Mouse (Mus musculus) spleen, postnatal 0 days (tissue): ENCODE measurements around the gene Odam. TPM values are rescaled to one million over a fixed set of nuclear protein-coding genes. Genes with fewer than 3 reads are reported as not detected.

Source experiments
- polyA plus RNA-seq: library from polyadenylated mRNA; unstranded; fragments of >200 nt; fragmentation: Nextera tagmentation; extraction: Ambion mirVana; gene quantifications from 2 replicates; pipeline ENCODE4 v1.2.1, GENCODE M21; 2015

The Odam gene
- not detected in 2 replicates for polyA plus RNA-seq

GRCm38 (mm10) chr5:87884729-87885128, at the start of gene Odam:
TSS of gene Odam (plus strand) at chr5:87885029.

GRCm38 (mm10) chr5:87925372-87925771, 40.5 kb downstream of the Odam start, which contains the start of gene Csn3:
TSS of gene Csn3 (plus strand) at chr5:87925579.

Other genes with a start within 250 kb of the Odam start
- gene Csn1s1, start 218.8 kb upstream of the Odam start, polyA plus RNA-seq, result not detected in 2 replicates
- 0.14 TPM in 1 of 2 replicates, not detected in the other for gene Csn2, start 185.4 kb upstream of the Odam start, polyA plus RNA-seq
- gene Csn1s2a, start 110.5 kb upstream of the Odam start, polyA plus RNA-seq, result not detected in 2 replicates
- gene Csn1s2b, start 76.9 kb upstream of the Odam start, polyA plus RNA-seq, result not detected in 2 replicates
- not detected in 2 replicates for gene Prr27, start 59.3 kb upstream of the Odam start, polyA plus RNA-seq
- 0.22 and 0.24 TPM in 2 replicates for gene Csn3, start 40.5 kb downstream of the Odam start, polyA plus RNA-seq
- gene 2310003L06Rik, start 84.4 kb downstream of the Odam start, polyA plus RNA-seq, result not detected in 2 replicates
- not detected in 2 replicates for gene Gm28434, start 84.5 kb downstream of the Odam start, polyA plus RNA-seq
- gene Cabs1, start 94.4 kb downstream of the Odam start, polyA plus RNA-seq, result not detected in 2 replicates
- not detected in 2 replicates for gene Smr3a, start 117.5 kb downstream of the Odam start, polyA plus RNA-seq
- gene Smr2, start 201.5 kb downstream of the Odam start, polyA plus RNA-seq, result not detected in 2 replicates
- gene Gm11116, start 226.5 kb downstream of the Odam start, polyA plus RNA-seq, result not detected in 2 replicates